Mouse (Mus musculus) heart, adult 2 months (tissue): ENCODE results near the gene Gp1ba. TPM values are rescaled to one million over a fixed set of nuclear protein-coding genes. Genes with fewer than 3 reads are reported as not detected.

ENCODE experiments used
- DNase-seq, 2 experiments: peaks; one replicate each; pipeline ENCODE4 v3.0.0; 2021
- H3K27ac ChIP-seq: fragments of 200-600 bp; 2 replicates; pipeline ENCODE4 v1.8.1; 2022
- H3K27me3 ChIP-seq: fragments of 200-500 bp; 2 replicates; pipeline ENCODE4 v1.6.1; 2012; ENCODE audit warnings: mild to moderate bottlenecking, low read length, inconsistent platforms, mixed read lengths; ENCODE audit not compliant: control insufficient read depth, insufficient read depth
- H3K36me3 ChIP-seq: fragments of 200-500 bp; 2 replicates; pipeline ENCODE4 v1.6.1; 2012; ENCODE audit warnings: low read length, inconsistent platforms; ENCODE audit not compliant: control insufficient read depth, insufficient read depth
- H3K4me1 ChIP-seq: fragments of 200-500 bp; 2 replicates; pipeline ENCODE4 v1.6.1; 2011; ENCODE audit warnings: low read length; ENCODE audit not compliant: control insufficient read depth, insufficient read depth
- H3K4me3 ChIP-seq: fragments of 200-600 bp; 2 replicates; pipeline ENCODE4 v1.8.1; 2022
- H3K79me2 ChIP-seq: fragments of 200-500 bp; replicated peaks from 2 replicates; pipeline ENCODE4 v1.6.1; 2012; ENCODE audit warnings: mild to moderate bottlenecking, inconsistent platforms, low read length, moderate library complexity, mixed read lengths; ENCODE audit not compliant: control insufficient read depth, insufficient read depth
- H3K9ac ChIP-seq: fragments of 200-500 bp; 2 replicates; pipeline ENCODE4 v1.6.1; 2012; ENCODE audit warnings: low read depth, mild to moderate bottlenecking, control low read depth, inconsistent platforms, low read length, mixed read lengths
- CTCF ChIP-seq: fragments of 200-600 bp; IDR thresholded peaks from 2 replicates; pipeline ENCODE4 v1.8.1; 2022; ENCODE audit warnings: antibody characterized with exemption, mild to moderate bottlenecking, moderate library complexity
- EP300 ChIP-seq: fragments of 200-500 bp; IDR thresholded peaks from 2 replicates; pipeline ENCODE4 v1.6.1; 2011; ENCODE audit warnings: low read depth, low read length, control low read depth; ENCODE audit not compliant: insufficient read depth
- POLR2A ChIP-seq: fragments of 200-500 bp; IDR thresholded peaks from 2 replicates; pipeline ENCODE4 v1.6.1; 2011; ENCODE audit warnings: mild to moderate bottlenecking, low read depth, low read length, control low read depth; ENCODE audit not compliant: insufficient read depth
- WGBS: fragments of 180-500 bp; shearing (Covaris S2); methylation state at CpG from one replicate; pipeline ENCODE4 v1.1.7; 2018; 5-methylcytosine and 5-hydroxymethylcytosine counted together
- intact Hi-C: fragments of 180-260 bp; cut with DNase I; formaldehyde crosslinking; loops from one replicate; pipeline ENCODE4 v1.15.1; 2025
- long read RNA-seq: library from polyadenylated mRNA; stranded (forward); transcript quantifications from one replicate; pipeline ENCODE4 v2.0.0, GENCODE M21; 2021
- polyA plus RNA-seq: library from polyadenylated mRNA; depleted of rRNA; stranded (reverse); fragments of >200 nt; gene quantifications from 2 replicates; pipeline ENCODE4 v1.2.3, GENCODE M21; 2012; rRNA removed
- total RNA-seq, 2 experiments: library from RNA; stranded (reverse); gene quantifications; 2 replicates each; pipeline ENCODE4 v1.2.3; 2021

Gene Gp1ba
- under 1 TPM; 0.34 to 0.98 TPM for total RNA-seq
- polyA plus RNA-seq = 0.29 and 0.59 TPM in 2 replicates
- long read RNA-seq = 0 reads

GRCm38 (mm10) chr11:70638714-70639278, at the start of gene Gp1ba:
Gp1ba (plus strand) TSS chr11:70639122.
- no peak for DNase-seq
- H3K4me3 ChIP-seq = no peak within 1 kb of the TSS
- no peaks in the 10 kb centered on the region for H3K79me2 ChIP-seq
- no peak within 1 kb of the TSS for H3K9ac ChIP-seq
- WGBS = 6% methylated on average over 5 of the region's 5 CpGs
- TF ChIP-seq CTCF (no peak), EP300 (no peak), POLR2A (no peak)
- H3K27me3 ChIP-seq = no peaks in the 10 kb centered on the region
- no peaks in the 10 kb centered on the region for H3K36me3 ChIP-seq
- H3K4me1 ChIP-seq = peaks cover 2% of the 10 kb centered on the region; the same call in 1 of the 2 replicates
- no peak within 1 kb of the TSS for H3K27ac ChIP-seq
- intact Hi-C loops = no loop called here

GRCm38 (mm10) chr11:70591733-70592132, 47.2 kb upstream of the Gp1ba start:
- TF ChIP-seq EP300 = no peak
- TF ChIP-seq POLR2A = no peak
- no peak for TF ChIP-seq CTCF
- WGBS = 86% methylated on average over 1 of the region's 1 CpGs
- Histone ChIP-seq H3K27me3 (no peaks in the 10 kb centered on the region), H3K4me3 (no peak overlapping the region), H3K4me1 (peaks cover 17% of the 10 kb centered on the region), H3K36me3 (no peaks in the 10 kb centered on the region; the same call in none of the 2 replicates), H3K79me2 (no peaks in the 10 kb centered on the region; the same call in 1 of the 2 replicates), H3K27ac (no peak overlapping the region), H3K9ac (no peak overlapping the region)
- DNase-seq = no peak
- intact Hi-C loops = no loop called here

GRCm38 (mm10) chr11:70594253-70594989, 44.5 kb upstream of the Gp1ba start:
- Histone ChIP-seq H3K4me3 (no peak overlapping the region), H3K9ac (peak overlapping the region; percentile 27; the same call in 1 of the 2 replicates), H3K4me1 (peaks cover 14% of the 10 kb centered on the region), H3K79me2 (no peaks in the 10 kb centered on the region), H3K36me3 (no peaks in the 10 kb centered on the region; the same call in 1 of the 2 replicates), H3K27ac (peak overlapping the region; percentile 78), H3K27me3 (no peaks in the 10 kb centered on the region)
- DNase-seq = peak; percentile 64 to 67
- TF ChIP-seq EP300 (peak; percentile 25; the same call in 1 of the 2 replicates), POLR2A (peak; percentile 51), CTCF (no peak)
- intact Hi-C loops = loop anchor here (2.0 kb wide), 1 partner anchor 30 kb away; no protein-coding TSS in a partner anchor
- WGBS = 48% methylated on average over 15 of the region's 15 CpGs

DNA sequence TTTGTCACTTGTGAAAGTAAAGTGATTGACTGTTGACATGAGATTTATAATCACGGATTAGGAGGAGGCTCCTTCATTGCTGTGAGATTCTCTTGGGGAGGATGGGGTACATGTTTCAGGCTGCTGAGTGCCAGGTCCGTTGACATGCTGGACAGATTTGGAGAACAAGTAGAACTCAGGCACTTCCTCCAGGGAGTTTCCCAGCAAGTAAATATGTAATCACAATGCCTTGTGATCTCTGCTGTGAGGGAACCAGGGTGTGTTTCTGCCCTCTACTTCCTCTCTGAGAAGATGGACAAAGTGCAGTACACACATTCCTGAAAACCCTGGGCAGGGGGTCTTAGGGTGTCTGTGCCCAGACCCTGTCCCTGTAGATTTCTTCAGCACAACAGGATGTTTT, 43.3 kb upstream of the Gp1ba start:
- Histone ChIP-seq H3K36me3 (no peaks in the 10 kb centered on the region; the same call in 1 of the 2 replicates), H3K4me3 (no peak overlapping the region), H3K4me1 (peaks cover 14% of the 10 kb centered on the region), H3K27me3 (no peaks in the 10 kb centered on the region), H3K9ac (no peak overlapping the region), H3K27ac (peak overlapping the region; percentile 78), H3K79me2 (no peaks in the 10 kb centered on the region)
- no peak for DNase-seq
- TF ChIP-seq POLR2A (no peak), EP300 (no peak), CTCF (no peak)
- intact Hi-C loops = loop anchor here (2.0 kb wide), 1 partner anchor 31 kb away; no protein-coding TSS in a partner anchor
- 11% methylated on average over 2 of the region's 2 CpGs for WGBS

GRCm38 (mm10) chr11:70596094-70596493, 42.8 kb upstream of the Gp1ba start:
- WGBS = 59% methylated on average over 4 of the region's 4 CpGs
- Histone ChIP-seq H3K27ac (peak overlapping the region; percentile 78), H3K4me1 (peaks cover 14% of the 10 kb centered on the region), H3K36me3 (no peaks in the 10 kb centered on the region; the same call in 1 of the 2 replicates), H3K9ac (no peak overlapping the region), H3K27me3 (no peaks in the 10 kb centered on the region), H3K4me3 (no peak overlapping the region), H3K79me2 (no peaks in the 10 kb centered on the region)
- no peak for DNase-seq
- intact Hi-C loops = no loop called here
- TF ChIP-seq POLR2A = no peak
- TF ChIP-seq EP300 = no peak
- TF ChIP-seq CTCF = no peak

- intact Hi-C loops = no loop called here
- H3K4me1 ChIP-seq = peaks cover 14% of the 10 kb centered on the region
- H3K4me3 ChIP-seq = no peak overlapping the region
- no peaks in the 10 kb centered on the region for H3K79me2 ChIP-seq
- H3K27me3 ChIP-seq = no peaks in the 10 kb centered on the region
- TF ChIP-seq CTCF (no peak), EP300 (no peak), POLR2A (no peak)
- 59% methylated on average over 6 of the region's 6 CpGs for WGBS
- H3K36me3 ChIP-seq = no peaks in the 10 kb centered on the region; the same call in 1 of the 2 replicates
- no peak overlapping the region for H3K9ac ChIP-seq
- DNase-seq = no peak
- H3K27ac ChIP-seq = no peak overlapping the region; the same call in 1 of the 2 replicates
Measured at GRCm38 (mm10) chr11:70597301-70597700, 41.6 kb upstream of the Gp1ba start.
